Mouse (Mus musculus): Measurements from ENCODE around the gene Olfr419. TPM values are rescaled to one million over a fixed set of nuclear protein-coding genes. Genes with fewer than 3 reads are reported as not detected.

Gene Olfr419
- total and polyA plus RNA-seq, 3 experiments: not detected

DNA sequence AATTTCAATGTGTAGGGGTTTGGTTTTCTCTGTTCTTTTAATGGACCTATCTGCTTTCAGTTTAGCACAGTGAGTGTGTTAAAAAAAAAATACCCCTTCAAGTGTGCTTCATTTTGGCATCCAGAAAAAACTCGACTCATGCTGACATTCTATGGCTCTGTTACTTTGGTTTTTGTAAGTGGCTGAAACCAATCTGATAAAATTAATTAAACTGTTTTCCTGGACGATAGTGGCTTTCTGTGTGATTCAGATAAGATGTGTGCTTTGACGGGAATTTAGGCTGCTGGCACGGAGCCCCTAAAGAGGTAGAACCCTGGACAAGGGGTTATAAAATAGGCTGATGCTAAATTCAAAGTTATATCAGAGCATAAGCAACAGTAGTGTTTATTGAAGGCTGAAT is 17.3 kb upstream of the Olfr419 start:
- dilution Hi-C loops (cut with MboI; ENCODE audit: extremely low pct_ligation_motif_present, extremely low pct_unique_long_range_greater_than_20kb, low sequenced_read_pairs): no loop called here
- no peak for DNase-seq (ENCODE audit: extremely low read depth)
- Histone ChIP-seq H3K4me3 (replicated peaks in 1 of 3; ENCODE audit: low read depth in 2 of 3, low read length in 2 of 3, poor library complexity in 1 of 3) (no peak overlapping the region), H3K27ac (ENCODE audit: insufficient read depth, low read depth) (no peak overlapping the region), H3K4me2 (ENCODE audit: insufficient read depth, low read depth, poor library complexity, severe bottlenecking) (no peak overlapping the region), H3K9me3 (replicated peaks; ENCODE audit: low read length) (no peaks in the 10 kb centered on the region), H3K79me2 (replicated peaks; ENCODE audit: control insufficient read depth, extremely low read depth, insufficient read depth, poor library complexity, severe bottlenecking) (no peaks in the 10 kb centered on the region), H3K4me1 (ENCODE audit: control insufficient read depth in 1 of 2, insufficient read depth in 2 of 2) (no peaks in the 10 kb centered on the region), H3K9ac (ENCODE audit: insufficient read depth, low read depth) (no peak overlapping the region), H3K36me3 (replicated peaks in 1 of 2; ENCODE audit: control insufficient read depth in 1 of 2, insufficient read depth in 1 of 2, low read length in 1 of 2) (no peaks in the 10 kb centered on the region), H3K27me3 (replicated peaks) (no peaks in the 10 kb centered on the region)
- TF ChIP-seq MXI1 (IDR thresholded peaks at IDR 0.05; ENCODE audit: low read depth, low read length) (no peak), NRF1 (IDR thresholded peaks at IDR 0.05; ENCODE audit: low read depth, low read length) (no peak), E2F4 (IDR thresholded peaks at IDR 0.05; ENCODE audit: insufficient replicate concordance, low read depth, low read length) (no peak), TBP (conservative IDR thresholded peaks at IDR 0.05; ENCODE audit: low read depth, low read length) (no peak), ZNF384 (IDR thresholded peaks at IDR 0.05; ENCODE audit: low read depth, low read length) (no peak), MAZ (IDR thresholded peaks at IDR 0.05; ENCODE audit: low read depth, low read length) (no peak), SIN3A (IDR thresholded peaks at IDR 0.05; ENCODE audit: low read length) (no peak), POLR2AphosphoS2 (IDR thresholded peaks at IDR 0.05; ENCODE audit: low read depth, low read length) (no peak), JUND (conservative IDR thresholded peaks at IDR 0.05; ENCODE audit: low read depth, low read length) (no peak), GABPA (IDR thresholded peaks at IDR 0.05; ENCODE audit: insufficient replicate concordance, low read depth, low read length) (no peak), BHLHE40 (IDR thresholded peaks at IDR 0.05; ENCODE audit: low read depth, low read length) (no peak), USF2 (conservative IDR thresholded peaks at IDR 0.05; ENCODE audit: low read depth, low read length) (no peak), CTCF (conservative IDR thresholded peaks at IDR 0.05 in 1 of 2, IDR thresholded peaks at IDR 0.05 in 1 of 2; ENCODE audit: low read depth in 2 of 2, low read length in 2 of 2) (no peak), ELF1 (IDR thresholded peaks at IDR 0.05; ENCODE audit: low read depth, low read length) (no peak), EP300 (IDR thresholded peaks at IDR 0.05; ENCODE audit: low read length) (no peak), TCF12 (IDR thresholded peaks at IDR 0.05; ENCODE audit: low read depth, low read length) (no peak), ZKSCAN1 (IDR thresholded peaks at IDR 0.05; ENCODE audit: borderline replicate concordance, low read depth, low read length) (no peak), MAX (IDR thresholded peaks at IDR 0.05; ENCODE audit: low read length) (no peak)
- in situ Hi-C loops (cut with MboI; ENCODE audit: low pct_ligation_motif_present, low pct_unique_long_range_greater_than_20kb, low sequenced_read_pairs): no loop called here

DNA sequence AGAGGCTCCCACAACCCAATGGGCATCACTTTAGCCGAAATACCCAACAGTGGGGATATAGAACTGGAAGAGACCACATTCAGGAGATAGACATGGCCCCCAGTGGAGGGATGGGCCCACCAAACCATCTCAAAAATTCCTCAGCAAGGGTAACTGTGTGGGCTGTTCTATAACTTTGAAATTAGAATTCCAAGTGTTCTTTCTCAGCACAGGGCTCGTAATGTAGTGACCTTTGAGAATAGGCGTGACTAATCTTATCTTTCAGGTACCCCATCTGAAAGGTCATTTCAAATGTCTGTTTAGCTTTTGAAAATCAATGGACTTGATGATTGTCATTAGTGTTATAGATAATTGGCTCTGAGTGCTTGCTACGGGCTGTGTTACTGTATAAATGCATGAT is 16.0 kb upstream of the Olfr419 start:
- in situ Hi-C loops (cut with MboI; ENCODE audit: low pct_ligation_motif_present, low pct_unique_long_range_greater_than_20kb, low sequenced_read_pairs) (no loop called here), dilution Hi-C loops (cut with MboI; ENCODE audit: extremely low pct_ligation_motif_present, extremely low pct_unique_long_range_greater_than_20kb, low sequenced_read_pairs) (no loop called here)

More for the DNA sequence above, 16.0 kb upstream of the Olfr419 start:
- Histone ChIP-seq H3K4me1 (ENCODE audit: control insufficient read depth in 1 of 2, insufficient read depth in 2 of 2) (no peaks in the 10 kb centered on the region), H3K4me2 (ENCODE audit: insufficient read depth, low read depth, poor library complexity, severe bottlenecking) (no peak overlapping the region), H3K9ac (ENCODE audit: insufficient read depth, low read depth) (no peak overlapping the region), H3K36me3 (replicated peaks in 1 of 2; ENCODE audit: control insufficient read depth in 1 of 2, insufficient read depth in 1 of 2, low read length in 1 of 2) (no peaks in the 10 kb centered on the region), H3K4me3 (replicated peaks in 1 of 3; ENCODE audit: low read depth in 2 of 3, low read length in 2 of 3, poor library complexity in 1 of 3) (no peak overlapping the region), H3K79me2 (replicated peaks; ENCODE audit: control insufficient read depth, extremely low read depth, insufficient read depth, poor library complexity, severe bottlenecking) (no peaks in the 10 kb centered on the region), H3K27me3 (replicated peaks) (no peaks in the 10 kb centered on the region), H3K9me3 (replicated peaks; ENCODE audit: low read length) (no peaks in the 10 kb centered on the region), H3K27ac (ENCODE audit: insufficient read depth, low read depth) (no peak overlapping the region)
- DNase-seq (ENCODE audit: extremely low read depth): no peak
- no peak for TF ChIP-seq GABPA (IDR thresholded peaks at IDR 0.05; ENCODE audit: insufficient replicate concordance, low read depth, low read length)
- TF ChIP-seq ZNF384 (IDR thresholded peaks at IDR 0.05; ENCODE audit: low read depth, low read length): no peak
- TF ChIP-seq SMC3 (IDR thresholded peaks at IDR 0.05; ENCODE audit: low read depth, low read length): no peak
- no peak for TF ChIP-seq MEF2A (IDR thresholded peaks at IDR 0.05; ENCODE audit: borderline replicate concordance, low read depth, low read length)
- no peak for TF ChIP-seq HCFC1 (IDR thresholded peaks at IDR 0.05; ENCODE audit: low read depth, low read length)
- no peak for TF ChIP-seq MAZ (IDR thresholded peaks at IDR 0.05; ENCODE audit: low read depth, low read length)
- TF ChIP-seq KAT2A (IDR thresholded peaks at IDR 0.05; ENCODE audit: insufficient replicate concordance, low read length): no peak
- TF ChIP-seq BHLHE40 (IDR thresholded peaks at IDR 0.05; ENCODE audit: low read depth, low read length): no peak
- no peak for TF ChIP-seq NELFE (IDR thresholded peaks at IDR 0.05; ENCODE audit: low read depth, low read length)
- TF ChIP-seq POLR2A (IDR thresholded peaks at IDR 0.05; ENCODE audit: low read depth, low read length): no peak
- no peak for TF ChIP-seq TCF12 (IDR thresholded peaks at IDR 0.05; ENCODE audit: low read depth, low read length)
- no peak for TF ChIP-seq MAFK (IDR thresholded peaks at IDR 0.05; ENCODE audit: insufficient replicate concordance, low read length)
- TF ChIP-seq EP300 (IDR thresholded peaks at IDR 0.05; ENCODE audit: low read length): no peak
- no peak for TF ChIP-seq JUND (conservative IDR thresholded peaks at IDR 0.05; ENCODE audit: low read depth, low read length)
- no peak for TF ChIP-seq ETS1 (conservative IDR thresholded peaks at IDR 0.05; ENCODE audit: low read depth, low read length)
- TF ChIP-seq USF1 (IDR thresholded peaks at IDR 0.05; ENCODE audit: low read depth, low read length): no peak
- TF ChIP-seq ZKSCAN1 (IDR thresholded peaks at IDR 0.05; ENCODE audit: borderline replicate concordance, low read depth, low read length): no peak
- no peak for TF ChIP-seq MXI1 (IDR thresholded peaks at IDR 0.05; ENCODE audit: low read depth, low read length)
